Mouse (Mus musculus): ENCODE data around the gene Gm21836. TPM values are rescaled to one million over a fixed set of nuclear protein-coding genes. Genes with fewer than 3 reads are reported as not detected.
"Not testable (repeated sequence)": the region's sequence is repeated elsewhere in the genome, so short reads cannot be mapped to it uniquely, and the experiment has no call there.

Gm21836 gene
- total RNA-seq (2012; rRNA removed) = not detected in 2 replicates

DNA sequence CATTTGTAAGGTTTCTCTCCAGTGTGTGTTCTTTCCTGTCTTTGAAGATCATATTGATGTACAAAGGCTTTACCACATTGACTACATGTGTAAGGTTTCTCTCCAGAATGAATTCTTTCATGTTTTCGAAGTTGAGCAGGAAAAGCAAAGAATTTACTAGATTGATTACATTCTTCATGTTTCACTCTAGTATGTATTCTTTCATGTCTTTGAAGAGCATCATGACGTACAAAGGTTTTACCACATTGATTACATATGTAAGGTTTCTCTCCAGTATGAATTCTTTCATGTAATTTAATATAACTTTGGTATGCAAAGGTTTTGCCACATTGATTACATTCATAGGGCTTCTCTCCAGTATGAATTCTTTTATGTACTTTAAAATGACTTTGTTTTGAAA, at the start of gene Gm21836:
Gm21836 (minus strand) TSS at position 101 of the 400 bp plus-strand sequence.
- H3K4me3 ChIP-seq (ENCODE audit: insufficient read depth in 1 of 2, low read depth in 1 of 2, low read length in 2 of 2, poor library complexity in 1 of 2, severe bottlenecking in 1 of 2); H3K36me3 ChIP-seq (ENCODE audit: control insufficient read depth, insufficient read depth, low read length, poor library complexity, severe bottlenecking); DNase-seq (ENCODE audit: low read depth, low spot score); H3K9ac ChIP-seq (ENCODE audit: insufficient read depth, low read depth, low read length, poor library complexity, severe bottlenecking); H3K4me1 ChIP-seq (ENCODE audit: control insufficient read depth in 2 of 2, insufficient read depth in 2 of 2, low read length in 2 of 2, poor library complexity in 1 of 2); H3K27ac ChIP-seq (ENCODE audit: insufficient read depth, low read depth, low read length, poor library complexity, severe bottlenecking); in situ Hi-C loops (cut with MboI; ENCODE audit: low sequenced_read_pairs in 2 of 2, unreplicated experiment in 2 of 2); H3K9me3 ChIP-seq (ENCODE audit: control insufficient read depth, insufficient read depth, low read depth, low read length): not testable (repeated sequence)

DNA sequence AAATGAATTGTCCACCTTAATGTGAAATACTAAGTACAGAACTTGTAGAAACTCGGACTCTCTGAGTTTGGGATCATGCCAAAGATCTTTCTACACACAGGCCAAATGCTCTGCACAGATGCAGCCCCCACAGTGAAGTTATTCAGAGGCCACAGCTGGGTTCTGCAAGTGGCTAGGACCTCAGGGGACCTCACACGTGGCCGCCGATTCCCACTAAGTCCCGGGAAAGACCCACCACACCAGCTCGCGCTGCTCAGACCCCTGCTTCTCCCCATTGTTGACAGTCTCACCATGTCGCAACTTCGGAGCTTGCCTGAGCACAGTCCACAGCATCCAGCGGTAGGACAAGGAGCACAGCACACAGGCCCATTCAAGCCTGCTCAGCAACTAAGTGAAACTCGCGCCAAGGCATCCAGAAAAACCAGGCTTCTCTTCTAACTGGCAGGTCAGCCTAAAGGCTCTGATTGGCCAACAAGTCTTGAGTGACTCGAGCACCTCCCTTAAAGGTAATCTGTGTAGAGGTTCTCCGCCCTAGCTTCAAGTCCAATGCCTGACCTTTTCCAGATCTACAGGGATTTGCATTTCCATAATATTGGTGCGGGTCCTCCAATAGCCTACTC, 13.1 kb downstream of the Gm21836 start:
- in situ Hi-C loops (cut with MboI; ENCODE audit: low sequenced_read_pairs in 2 of 2, unreplicated experiment in 2 of 2) = not testable (repeated sequence)

DNA sequence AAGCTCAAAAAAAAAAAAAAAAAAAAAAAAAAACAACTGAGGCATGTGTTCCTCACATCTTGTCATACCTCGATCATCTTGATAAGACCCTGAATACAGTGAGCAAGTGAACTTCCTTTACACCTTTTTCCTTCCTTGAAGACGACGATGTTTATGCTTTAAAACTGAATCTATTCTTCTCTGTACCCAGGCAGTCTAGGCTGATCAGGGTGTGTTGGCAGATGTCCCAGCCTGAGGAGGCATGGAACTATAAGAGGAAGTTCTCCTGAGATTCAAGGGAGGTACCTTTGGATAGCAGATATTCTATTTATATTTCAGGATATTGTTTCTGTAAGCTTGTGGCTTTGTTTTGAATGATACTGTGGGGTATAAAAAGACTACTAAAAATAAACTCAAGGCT, 15.5 kb downstream of the Gm21836 start:
- H3K9me3 ChIP-seq (ENCODE audit: control insufficient read depth, insufficient read depth, low read depth, low read length) = peaks cover 2% of the 10 kb centered on the region; the same call in 1 of the 2 replicates
- peaks cover 13% of the 10 kb centered on the region for H3K36me3 ChIP-seq (ENCODE audit: control insufficient read depth, insufficient read depth, low read length, poor library complexity, severe bottlenecking)
- H3K4me3 ChIP-seq (ENCODE audit: insufficient read depth in 1 of 2, low read depth in 1 of 2, low read length in 2 of 2, poor library complexity in 1 of 2, severe bottlenecking in 1 of 2) = no peak overlapping the region
- H3K27ac ChIP-seq (ENCODE audit: insufficient read depth, low read depth, low read length, poor library complexity, severe bottlenecking) = no peak overlapping the region
- no peak for DNase-seq (ENCODE audit: low read depth, low spot score)
- no peak overlapping the region for H3K9ac ChIP-seq (ENCODE audit: insufficient read depth, low read depth, low read length, poor library complexity, severe bottlenecking)
- in situ Hi-C loops (cut with MboI; ENCODE audit: low sequenced_read_pairs in 2 of 2, unreplicated experiment in 2 of 2) = no loop called here
- TF ChIP-seq MAFK (IDR thresholded peaks at IDR 0.05; ENCODE audit: insufficient read depth, low read depth, low read length) (no peak), ZC3H11A (IDR thresholded peaks at IDR 0.05; ENCODE audit: borderline replicate concordance, low read depth, low read length) (no peak), HCFC1 (IDR thresholded peaks at IDR 0.05; ENCODE audit: borderline replicate concordance, insufficient read depth, low read length) (no peak), CHD2 (IDR thresholded peaks at IDR 0.05; ENCODE audit: low read depth, low read length) (no peak), ZNF384 (IDR thresholded peaks at IDR 0.05; ENCODE audit: low read depth, low read length) (no peak)
- no peaks in the 10 kb centered on the region for H3K4me1 ChIP-seq (ENCODE audit: control insufficient read depth in 2 of 2, insufficient read depth in 2 of 2, low read length in 2 of 2, poor library complexity in 1 of 2)

More for the DNA sequence above, 13.1 kb downstream of the Gm21836 start:
- not testable (repeated sequence) for DNase-seq (ENCODE audit: low read depth, low spot score); H3K27ac ChIP-seq (ENCODE audit: insufficient read depth, low read depth, low read length, poor library complexity, severe bottlenecking); H3K4me1 ChIP-seq (ENCODE audit: control insufficient read depth in 2 of 2, insufficient read depth in 2 of 2, low read length in 2 of 2, poor library complexity in 1 of 2); H3K4me3 ChIP-seq (ENCODE audit: insufficient read depth in 1 of 2, low read depth in 1 of 2, low read length in 2 of 2, poor library complexity in 1 of 2, severe bottlenecking in 1 of 2); H3K9me3 ChIP-seq (ENCODE audit: control insufficient read depth, insufficient read depth, low read depth, low read length); H3K9ac ChIP-seq (ENCODE audit: insufficient read depth, low read depth, low read length, poor library complexity, severe bottlenecking)
- peaks cover 12% of the 10 kb centered on the region for H3K36me3 ChIP-seq (ENCODE audit: control insufficient read depth, insufficient read depth, low read length, poor library complexity, severe bottlenecking)

DNA sequence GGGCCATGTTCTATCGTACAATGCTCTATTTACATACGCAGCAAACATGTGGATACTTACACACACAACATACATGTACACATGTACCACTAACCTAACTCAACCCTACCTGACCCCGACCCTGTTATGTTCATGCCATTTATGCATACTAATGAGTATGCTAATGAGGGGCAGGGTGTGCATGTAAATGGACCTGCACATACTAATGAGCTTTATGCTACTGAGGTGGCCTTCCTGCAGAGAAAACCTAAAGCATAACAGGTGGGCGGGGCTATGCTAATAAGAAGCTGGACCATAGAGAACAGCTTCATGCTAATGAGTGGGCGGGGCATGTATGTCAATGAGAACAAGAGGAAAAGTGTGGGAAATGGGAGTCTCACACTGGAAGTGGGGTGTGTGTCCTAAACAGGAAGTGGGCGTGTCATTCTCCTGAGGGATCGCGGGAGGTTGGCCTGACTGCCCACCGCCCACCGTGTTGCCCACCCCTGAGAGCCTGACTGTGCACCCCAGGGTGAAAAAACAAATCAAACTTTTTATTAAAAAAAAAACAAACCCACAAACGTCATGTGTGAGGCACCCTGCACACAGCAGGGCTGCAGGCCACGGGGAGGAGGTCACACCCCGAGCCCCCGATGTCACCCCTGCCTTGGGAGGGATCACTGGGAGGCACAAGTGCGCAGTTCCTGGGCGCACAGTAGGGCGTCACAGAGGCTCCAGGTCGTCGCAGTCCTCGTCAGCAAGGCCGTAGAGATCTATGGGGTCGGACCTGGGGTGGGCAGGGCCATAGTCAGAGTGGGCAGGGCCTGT, 17.3 kb downstream of the Gm21836 start, which contains the start of gene Ppp2r3d:
Ppp2r3d (minus strand) TSS at position 803 of the 807 bp plus-strand sequence.
- no peaks in the 10 kb centered on the region for H3K4me1 ChIP-seq (ENCODE audit: control insufficient read depth in 2 of 2, insufficient read depth in 2 of 2, low read length in 2 of 2, poor library complexity in 1 of 2)
- no peak for DNase-seq (ENCODE audit: low read depth, low spot score)
- TF ChIP-seq HCFC1 (IDR thresholded peaks at IDR 0.05; ENCODE audit: borderline replicate concordance, insufficient read depth, low read length) = no peak
- no peak for TF ChIP-seq ZC3H11A (IDR thresholded peaks at IDR 0.05; ENCODE audit: borderline replicate concordance, low read depth, low read length)
- no peak for TF ChIP-seq CHD2 (IDR thresholded peaks at IDR 0.05; ENCODE audit: low read depth, low read length)
- no peak for TF ChIP-seq ZNF384 (IDR thresholded peaks at IDR 0.05; ENCODE audit: low read depth, low read length)
- no peak for TF ChIP-seq MAFK (IDR thresholded peaks at IDR 0.05; ENCODE audit: insufficient read depth, low read depth, low read length)
- in situ Hi-C loops (cut with MboI; ENCODE audit: low sequenced_read_pairs in 2 of 2, unreplicated experiment in 2 of 2) = no loop called here
- no peak within 1 kb of the TSS for H3K4me3 ChIP-seq (ENCODE audit: insufficient read depth in 1 of 2, low read depth in 1 of 2, low read length in 2 of 2, poor library complexity in 1 of 2, severe bottlenecking in 1 of 2)
- peaks cover 13% of the 10 kb centered on the region for H3K36me3 ChIP-seq (ENCODE audit: control insufficient read depth, insufficient read depth, low read length, poor library complexity, severe bottlenecking)
- H3K27ac ChIP-seq (ENCODE audit: insufficient read depth, low read depth, low read length, poor library complexity, severe bottlenecking) = no peak within 1 kb of the TSS
- peaks cover 2% of the 10 kb centered on the region; the same call in 1 of the 2 replicates for H3K9me3 ChIP-seq (ENCODE audit: control insufficient read depth, insufficient read depth, low read depth, low read length)
- H3K9ac ChIP-seq (ENCODE audit: insufficient read depth, low read depth, low read length, poor library complexity, severe bottlenecking) = no peak within 1 kb of the TSS

DNA sequence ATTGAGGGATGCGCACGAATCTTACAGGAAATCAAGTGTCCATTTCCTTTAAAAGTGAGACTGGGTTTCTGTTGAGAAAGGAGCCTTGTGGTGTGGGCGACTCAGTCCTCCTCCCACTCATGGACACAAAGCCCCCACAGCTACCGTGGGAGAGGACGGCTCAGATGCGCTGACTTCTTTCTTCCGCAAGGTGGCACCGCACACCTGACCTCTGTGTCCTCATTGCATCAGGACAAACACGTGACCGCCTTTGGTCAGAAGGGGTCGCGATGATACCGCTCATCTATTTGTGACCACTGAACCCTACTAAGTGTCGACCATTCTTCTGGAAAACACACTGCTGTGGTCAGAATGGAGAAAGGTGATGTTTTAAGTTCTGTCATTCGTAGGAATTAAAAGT, 17.9 kb downstream of the Gm21836 start:
- DNase-seq (ENCODE audit: low read depth, low spot score) = no peak
- TF ChIP-seq MAFK (IDR thresholded peaks at IDR 0.05; ENCODE audit: insufficient read depth, low read depth, low read length) (no peak), HCFC1 (IDR thresholded peaks at IDR 0.05; ENCODE audit: borderline replicate concordance, insufficient read depth, low read length) (no peak), ZNF384 (IDR thresholded peaks at IDR 0.05; ENCODE audit: low read depth, low read length) (no peak), CHD2 (IDR thresholded peaks at IDR 0.05; ENCODE audit: low read depth, low read length) (no peak), ZC3H11A (IDR thresholded peaks at IDR 0.05; ENCODE audit: borderline replicate concordance, low read depth, low read length) (no peak)
- H3K4me3 ChIP-seq (ENCODE audit: insufficient read depth in 1 of 2, low read depth in 1 of 2, low read length in 2 of 2, poor library complexity in 1 of 2, severe bottlenecking in 1 of 2) = no peak overlapping the region
- H3K9ac ChIP-seq (ENCODE audit: insufficient read depth, low read depth, low read length, poor library complexity, severe bottlenecking) = no peak overlapping the region
- H3K27ac ChIP-seq (ENCODE audit: insufficient read depth, low read depth, low read length, poor library complexity, severe bottlenecking) = no peak overlapping the region
- in situ Hi-C loops (cut with MboI; ENCODE audit: low sequenced_read_pairs in 2 of 2, unreplicated experiment in 2 of 2) = no loop called here
- no peaks in the 10 kb centered on the region for H3K4me1 ChIP-seq (ENCODE audit: control insufficient read depth in 2 of 2, insufficient read depth in 2 of 2, low read length in 2 of 2, poor library complexity in 1 of 2)
- peaks cover 2% of the 10 kb centered on the region; the same call in 1 of the 2 replicates for H3K9me3 ChIP-seq (ENCODE audit: control insufficient read depth, insufficient read depth, low read depth, low read length)
- H3K36me3 ChIP-seq (ENCODE audit: control insufficient read depth, insufficient read depth, low read length, poor library complexity, severe bottlenecking) = peaks cover 13% of the 10 kb centered on the region

Data from ES-E14 (cell line).